Mouse (Mus musculus) kidney, postnatal 25 days (tissue): ENCODE measurements around the gene Nptx1.
A peak's percentile ranks its signal among the peaks of the same experiment; 100 is the strongest.

ENCODE experiments used
- DNase-seq, 2 experiments: peaks; one replicate each; pipeline ENCODE4 v3.0.0; 2021; ENCODE audit warnings: mixed read lengths in 2 of 2

The Nptx1 gene

GRCm38 (mm10) chr11:119550546-119551335, 3.2 kb upstream of the Nptx1 start:
- DNase-seq: no peak

- DNase-seq: no peak
Observed at GRCm38 (mm10) chr11:119549371-119549811, 1.8 kb upstream of the Nptx1 start.

DNA sequence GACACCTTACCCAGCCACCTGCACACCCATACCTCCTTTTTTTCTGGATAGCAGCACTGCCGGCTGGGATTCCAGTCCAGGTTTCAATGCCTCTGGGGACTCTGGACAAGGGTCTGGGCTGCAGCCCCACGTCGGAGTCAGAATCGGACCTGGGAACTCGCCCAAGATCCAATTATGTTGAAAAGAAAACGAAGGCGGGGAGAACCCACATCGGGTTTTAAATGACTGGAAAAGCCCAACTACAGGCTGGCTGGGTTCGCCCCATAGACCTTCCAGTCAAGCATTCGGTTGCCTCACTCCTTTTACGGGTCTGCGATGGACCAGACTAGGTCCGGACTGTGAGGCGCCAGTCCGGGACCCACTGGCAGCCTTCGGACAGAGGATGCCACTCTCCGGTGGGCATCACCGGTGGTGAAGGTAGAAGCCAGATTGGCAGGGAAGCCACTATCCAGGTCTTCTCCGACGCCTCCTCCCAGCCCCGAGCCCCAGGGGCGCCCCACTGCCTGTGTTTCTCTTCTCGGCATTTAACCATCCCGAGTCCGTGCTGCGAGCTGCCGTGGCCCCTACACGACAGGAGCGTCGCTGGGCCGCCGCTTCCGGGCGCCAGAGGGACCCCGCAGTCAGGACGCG, 1.3 kb upstream of the Nptx1 start:
- DNase-seq: no peak

DNA sequence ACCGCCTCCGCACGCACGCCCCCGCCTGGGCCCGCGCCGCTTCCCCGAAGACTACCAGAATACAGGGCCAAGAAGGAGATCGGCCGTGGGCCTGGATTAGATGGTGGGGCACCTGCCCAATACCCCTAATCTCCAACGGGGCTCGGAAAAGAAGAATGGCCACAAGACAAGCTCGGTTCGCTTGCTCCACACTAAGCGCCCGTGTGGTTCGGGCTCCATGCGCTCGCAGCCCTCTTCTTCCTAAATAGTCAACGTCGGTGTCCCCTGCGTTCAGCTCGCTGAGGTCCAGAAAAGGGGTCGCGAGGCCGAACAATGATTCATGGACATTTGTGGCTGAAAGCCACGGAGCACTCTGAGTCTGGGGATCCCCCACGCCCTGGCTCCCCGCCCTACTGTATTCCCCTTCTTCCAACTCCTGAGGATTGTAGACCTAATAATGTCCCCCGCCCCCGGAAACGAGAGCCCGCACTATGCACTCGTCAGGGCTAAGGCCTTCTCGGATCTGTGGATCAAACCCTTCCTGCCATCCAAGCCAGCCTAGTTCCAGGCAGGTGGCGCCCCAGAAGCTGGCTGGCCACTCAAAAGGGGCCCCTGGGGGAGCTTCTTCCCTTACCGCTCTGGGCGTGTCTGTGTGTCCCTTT, 518 bp upstream of the Nptx1 start:
- DNase-seq: no peak

DNA sequence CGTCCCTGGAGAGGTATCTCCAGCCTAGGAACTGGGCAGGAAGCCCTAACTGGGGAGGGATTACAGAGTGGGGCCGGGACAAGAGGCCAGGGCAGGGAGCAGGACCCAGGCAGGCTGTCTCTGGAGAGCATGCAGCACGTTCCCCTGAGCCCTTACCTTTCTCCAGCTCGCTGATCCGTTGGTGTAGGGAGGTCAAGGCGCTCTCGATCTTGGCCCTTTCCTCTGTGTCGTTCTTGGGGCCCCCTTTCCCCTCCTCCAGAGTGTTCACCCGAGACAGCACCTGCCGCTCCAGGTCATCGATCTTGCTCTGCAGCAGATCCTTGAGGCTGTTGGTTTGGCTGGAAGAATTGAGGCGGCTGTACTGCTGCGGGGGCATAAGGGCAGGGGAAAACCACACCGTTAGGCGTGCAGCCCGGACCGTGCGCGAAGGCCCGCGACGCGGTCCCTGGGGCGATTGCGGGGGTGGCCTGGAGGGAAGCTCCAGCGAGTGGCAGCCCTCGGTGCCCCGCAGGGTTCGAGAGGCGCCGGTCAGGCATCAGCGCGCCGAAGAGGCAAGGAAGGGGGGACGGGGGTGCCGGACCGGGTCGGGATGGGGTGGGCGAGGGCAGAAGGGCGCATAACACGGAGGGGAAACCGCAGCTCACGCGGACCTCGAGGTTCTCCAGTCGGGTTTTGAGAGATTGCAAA, 914 bp downstream of the Nptx1 start:
- DNase-seq: no peak

- DNase-seq: no peak
Observed at GRCm38 (mm10) chr11:119545741-119546495, 1.6 kb downstream of the Nptx1 start.

DNA sequence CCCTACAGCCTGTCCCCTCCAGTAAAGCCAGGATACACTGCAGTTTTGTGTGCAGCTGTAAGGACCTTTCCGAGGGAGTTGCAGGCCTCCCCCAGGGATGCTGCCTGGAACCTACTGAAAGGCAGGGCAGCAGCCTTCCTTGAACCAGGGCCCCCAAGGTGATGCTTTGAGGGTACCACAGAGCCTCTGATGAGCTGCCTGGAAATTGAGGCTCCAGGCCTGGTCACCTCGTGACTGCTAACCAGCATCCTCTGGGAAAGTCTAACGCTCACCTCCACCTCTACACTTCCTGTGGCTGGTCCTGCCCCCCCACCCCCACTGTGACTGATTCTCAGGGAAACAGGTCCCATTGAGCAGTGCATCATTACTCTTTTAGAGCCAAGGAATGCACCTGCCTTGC, 2.3 kb downstream of the Nptx1 start:
- DNase-seq: no peak

DNA sequence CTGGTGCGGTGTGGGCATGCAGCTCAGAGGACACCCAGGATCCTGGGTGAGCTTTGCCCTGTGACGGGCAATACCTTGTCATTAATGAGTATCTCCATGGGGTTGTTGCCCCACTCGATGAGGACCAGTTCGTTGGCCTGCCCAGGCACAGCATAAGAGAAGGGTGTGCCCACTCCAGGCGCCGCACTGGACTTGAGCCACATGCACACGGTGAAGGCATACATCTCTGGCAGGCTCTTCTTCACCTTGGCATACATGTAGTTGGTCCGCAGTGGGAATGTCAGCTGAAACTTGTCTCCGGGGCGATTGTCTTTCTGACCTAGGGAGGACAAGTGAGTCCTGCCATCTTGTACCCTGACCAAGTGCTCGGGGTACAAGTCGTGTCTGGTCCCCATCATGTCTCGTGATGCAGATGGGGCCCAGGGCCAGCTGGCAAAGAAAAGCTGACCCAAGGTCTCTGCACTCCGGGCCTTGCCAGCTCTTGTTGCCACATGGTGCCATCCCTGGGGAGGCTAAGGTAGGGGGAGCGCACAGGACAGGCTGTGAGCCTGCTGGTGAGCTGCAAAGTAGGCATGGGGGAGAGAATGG, 2.9 kb downstream of the Nptx1 start:
- DNase-seq: no peak

DNA sequence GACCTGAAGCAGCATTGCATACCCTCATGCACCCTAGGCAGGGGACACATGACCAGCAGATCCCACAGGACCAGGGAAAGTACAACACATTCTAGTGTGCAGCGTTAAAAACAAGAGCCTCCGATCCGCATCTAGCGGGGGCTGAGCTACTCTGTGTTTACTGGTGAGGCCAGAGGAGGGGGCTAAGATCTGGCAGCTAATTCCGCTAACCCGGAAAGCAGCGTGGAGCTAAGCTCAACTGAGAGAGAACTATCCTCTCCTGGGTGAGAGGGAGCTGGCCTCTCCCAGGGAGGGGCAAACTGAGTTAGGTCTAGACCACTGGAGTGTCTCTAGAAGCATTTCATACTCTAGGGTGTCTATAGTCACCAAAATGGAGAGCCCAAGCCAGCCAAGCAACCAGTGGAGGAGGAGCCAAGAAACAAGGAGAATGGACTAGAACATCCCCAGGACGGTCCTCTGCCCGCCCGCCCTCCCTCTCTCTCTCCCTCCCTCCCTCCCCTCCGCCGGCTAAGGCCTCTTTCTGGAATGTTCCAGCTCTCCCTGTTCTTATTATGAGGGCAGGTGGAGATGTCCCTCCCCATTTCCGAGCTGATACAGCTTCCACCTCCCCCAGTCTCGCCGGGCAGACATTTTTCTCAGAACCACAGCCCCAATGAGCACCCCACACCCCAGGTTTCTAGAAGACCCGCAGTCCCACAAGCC, 3.6 kb downstream of the Nptx1 start:
- DNase-seq: no peak

- DNase-seq: no peak
Observed at GRCm38 (mm10) chr11:119542886-119543285, 4.7 kb downstream of the Nptx1 start.

- no peak for DNase-seq
Observed at GRCm38 (mm10) chr11:119542371-119542770, 5.2 kb downstream of the Nptx1 start.

- DNase-seq: no peak
Observed at GRCm38 (mm10) chr11:119541082-119541481, 6.5 kb downstream of the Nptx1 start.

GRCm38 (mm10) chr11:119540560-119540959, 7.0 kb downstream of the Nptx1 start:
- no peak for DNase-seq

DNA sequence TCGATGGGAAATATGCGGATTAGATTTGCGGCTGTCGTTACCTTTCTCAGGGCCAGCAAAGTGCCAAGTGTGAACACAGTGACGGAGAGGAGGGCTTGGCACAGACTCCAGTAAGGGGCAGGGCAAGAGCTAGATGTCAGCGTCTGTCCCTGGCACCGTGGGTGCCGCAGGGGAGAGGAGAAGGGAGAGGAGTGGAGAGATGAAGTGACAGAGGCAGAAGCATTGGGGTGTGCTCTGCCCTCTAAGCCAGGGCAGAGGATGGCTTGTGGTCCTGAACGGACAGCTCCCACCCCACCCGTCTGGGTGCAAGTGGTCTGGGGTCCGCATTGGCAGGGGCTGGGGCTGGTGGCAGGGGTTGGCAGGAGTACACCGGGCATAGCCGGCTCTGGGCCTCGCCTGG, 7.6 kb downstream of the Nptx1 start:
- no peak for DNase-seq

DNA sequence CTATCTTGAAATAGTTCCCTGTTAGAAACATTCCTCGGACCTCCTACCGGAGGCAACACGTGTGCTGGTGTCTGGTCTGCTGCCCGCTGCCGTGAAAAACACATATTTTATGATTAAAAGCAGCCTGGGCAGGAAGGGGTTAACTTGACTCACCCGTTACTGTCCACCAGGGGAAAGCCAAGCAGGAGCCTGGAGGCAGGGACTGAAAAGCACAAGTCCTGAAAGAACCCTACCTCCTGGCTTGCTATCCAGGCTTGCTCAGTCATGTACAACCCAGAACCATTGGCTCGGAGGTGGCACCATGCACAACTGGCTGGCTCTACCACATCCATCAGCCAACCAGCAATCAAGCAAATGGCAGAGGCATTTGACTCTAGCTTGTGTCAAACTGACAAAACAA, 13.8 kb downstream of the Nptx1 start:
- DNase-seq: no peak

DNA sequence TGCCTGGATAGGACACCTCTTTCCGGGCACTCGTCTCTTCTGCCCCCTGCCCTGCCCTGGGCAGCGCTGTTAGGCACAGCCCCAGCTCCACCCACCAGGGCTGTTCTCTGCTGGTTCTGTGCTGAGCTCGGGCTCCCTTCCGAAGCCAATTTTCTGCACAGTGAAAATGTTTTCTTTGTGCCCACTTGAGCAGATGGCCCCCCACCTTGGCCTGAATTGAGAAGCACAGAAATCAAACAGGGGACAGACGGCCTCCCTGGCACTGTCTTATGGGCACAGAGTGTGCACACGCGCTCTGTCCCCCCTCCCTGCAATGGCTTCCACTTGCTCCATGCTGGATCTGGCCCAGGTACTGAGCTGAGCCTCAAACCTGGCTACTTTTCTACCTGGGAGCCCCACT, 15.1 kb downstream of the Nptx1 start:
- no peak for DNase-seq

DNA sequence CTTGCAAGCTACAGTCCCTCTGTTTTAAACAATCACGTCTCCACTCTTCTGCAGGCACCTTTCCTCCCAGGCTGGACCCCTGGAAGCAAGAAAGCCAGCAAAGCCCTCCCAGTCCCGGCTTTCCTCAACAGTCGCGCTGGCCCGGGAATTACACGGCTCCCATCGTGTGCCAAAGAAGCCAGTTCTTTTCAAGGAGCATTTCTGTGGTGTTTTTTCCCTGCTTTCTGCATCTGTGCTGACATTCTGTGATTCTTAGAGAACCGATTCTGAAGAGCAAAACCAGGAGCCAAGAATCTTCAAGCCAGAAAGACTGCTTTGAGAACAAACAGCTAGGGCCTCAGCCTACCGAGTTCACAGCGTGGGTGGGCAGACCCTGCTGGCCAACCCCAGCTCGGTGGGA, 18.6 kb downstream of the Nptx1 start:
- DNase-seq: no peak

- no peak for DNase-seq
Observed at GRCm38 (mm10) chr11:119526068-119526966, 21.2 kb downstream of the Nptx1 start.

DNA sequence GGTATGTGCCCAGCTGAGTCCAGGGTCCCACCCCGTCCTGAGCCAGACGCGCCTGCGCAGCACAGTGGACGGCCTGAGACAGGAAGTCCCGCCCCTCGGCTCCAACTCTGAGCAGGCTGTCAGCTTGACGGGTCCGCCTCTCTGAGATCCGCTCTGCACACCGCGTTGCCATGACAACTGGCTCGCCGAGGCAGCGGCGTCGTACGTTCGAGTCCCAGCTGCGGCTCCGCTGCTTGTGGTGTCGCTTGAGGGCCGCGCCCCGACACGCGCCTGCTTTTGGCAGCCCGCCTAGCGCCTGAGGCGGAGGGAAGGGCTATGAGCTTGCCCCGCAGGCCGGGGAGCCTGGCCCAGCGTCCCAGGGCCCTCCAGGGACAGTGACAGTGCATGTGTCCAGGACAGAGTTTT, 23.0 kb downstream of the Nptx1 start:
- DNase-seq: peak; percentile 91 to 94

- no peak for DNase-seq
Observed at GRCm38 (mm10) chr11:119523392-119523791, 24.2 kb downstream of the Nptx1 start.
